32 mouse cellular contexts compared by ENCODE assay signal in genomic region chr4:118198606-118199005, GRCm38 (mm10). TPM values are rescaled to one million over a fixed set of nuclear protein-coding genes. Genes with fewer than 3 reads are reported as not detected.
DNase-seq lines count a peak whose midpoint lies in the region; ATAC-seq and TF ChIP-seq lines count a peak whose summit lies in the region.
"Had no signal": no experiment of that assay in that cellular context is flagged by ENCODE, and none has a peak within 500 bp of the region (broad histone marks: within the 10 kb centered on the region; RNA-seq: fewer than 3 reads in every experiment).

No protein-coding gene starts in this region.

- H3K27me3 ChIP-seq in liver, postnatal 0 days (ENCODE audit: insufficient read depth, low read length), result no peaks in the 10 kb centered on the region
- H3K27me3 ChIP-seq in liver, embryonic 12.5 days (replicated peaks), result 0 out of 2 replicates have a peak, but pooled peaks cover 4% of the 10 kb centered on the region
- H3K27me3 ChIP-seq in ES-Bruce4 (ENCODE audit: control insufficient read depth, insufficient read depth, low read length, poor library complexity, severe bottlenecking), result no peaks in the 10 kb centered on the region
- H3K27me3 ChIP-seq in embryonic facial prominence, embryonic 14.5 days (replicated peaks; ENCODE audit: control insufficient read depth, insufficient read depth, low read length), result no peaks in the 10 kb centered on the region
- no peaks in the 10 kb centered on the region for H3K27me3 ChIP-seq in forebrain, embryonic 13.5 days
- H3K27me3 ChIP-seq: forebrain, embryonic 15.5 days; hindbrain, embryonic 12.5 days; intestine, embryonic 15.5 days; liver, embryonic 13.5 days; neural tube, embryonic 13.5 days; Patski had no signal

- TF ChIP-seq POLR2A in ES-Bruce4 (IDR thresholded peaks at IDR 0.05; ENCODE audit: insufficient read depth, low read length), result no peak

- H3K4me2 ChIP-seq in liver, postnatal 0 days (ENCODE audit: low read depth, low read length), result no peak overlapping the region
- H3K4me2 ChIP-seq in liver, embryonic 12.5 days, result no peak overlapping the region
- H3K4me2 ChIP-seq in embryonic facial prominence, embryonic 14.5 days (ENCODE audit: low read depth, low read length), result no peak overlapping the region
- no peak overlapping the region for H3K4me2 ChIP-seq in forebrain, embryonic 13.5 days
- H3K4me2 ChIP-seq: forebrain, embryonic 15.5 days; heart, embryonic 11.5 days; hindbrain, embryonic 12.5 days; intestine, embryonic 15.5 days; liver, embryonic 13.5 days; neural tube, embryonic 13.5 days had no signal

- no peak overlapping the region for H3K9ac ChIP-seq in liver, postnatal 0 days (replicated peaks)
- H3K9ac ChIP-seq in liver, embryonic 12.5 days, result no peak overlapping the region
- no peak overlapping the region for H3K9ac ChIP-seq in ES-Bruce4 (ENCODE audit: low read depth, poor library complexity, severe bottlenecking)
- H3K9ac ChIP-seq in embryonic facial prominence, embryonic 14.5 days (ENCODE audit: low read depth, low read length), result no peak overlapping the region
- H3K9ac ChIP-seq in forebrain, embryonic 13.5 days, result no peak overlapping the region
- H3K9ac ChIP-seq: forebrain, embryonic 15.5 days; hindbrain, embryonic 12.5 days; intestine, embryonic 15.5 days; liver, embryonic 13.5 days; neural tube, embryonic 13.5 days had no signal

- TF ChIP-seq CTCF in liver, postnatal 0 days (IDR thresholded peaks at IDR 0.05; ENCODE audit: low read depth), result no peak
- TF ChIP-seq CTCF in ES-Bruce4 (IDR thresholded peaks at IDR 0.05; ENCODE audit: low read depth, low read length), result no peak

- H3K36me3 ChIP-seq in liver, postnatal 0 days (replicated peaks; ENCODE audit: insufficient read depth, low read length), result no peaks in the 10 kb centered on the region
- H3K36me3 ChIP-seq in liver, embryonic 12.5 days, result no peaks in the 10 kb centered on the region
- no peaks in the 10 kb centered on the region for H3K36me3 ChIP-seq in ES-Bruce4 (ENCODE audit: control insufficient read depth, insufficient read depth, low read length, poor library complexity, severe bottlenecking)
- H3K36me3 ChIP-seq in embryonic facial prominence, embryonic 14.5 days (ENCODE audit: control insufficient read depth, insufficient read depth, low read length), result no peaks in the 10 kb centered on the region
- H3K36me3 ChIP-seq in forebrain, embryonic 13.5 days (ENCODE audit: poor library complexity, severe bottlenecking), result no peaks in the 10 kb centered on the region
- H3K36me3 ChIP-seq: forebrain, embryonic 15.5 days; G1E; hindbrain, embryonic 12.5 days; intestine, embryonic 15.5 days; liver, embryonic 13.5 days; neural tube, embryonic 13.5 days had no signal

- no peak for ATAC-seq in liver, postnatal 0 days
- no peak for ATAC-seq in liver, embryonic 12.5 days
- ATAC-seq in embryonic facial prominence, embryonic 14.5 days (ENCODE audit: low read depth), result no peak
- no peak for ATAC-seq in megakaryocyte, adult 5-6 weeks (ENCODE audit: poor library complexity, severe bottlenecking)
- no peak for ATAC-seq in forebrain, embryonic 13.5 days
- ATAC-seq: activated CD4-positive, CD25-positive, alpha-beta regulatory T cell, adult 4 months; CD4-positive, CD25-positive, alpha-beta regulatory T cell, adult 4 months; forebrain, embryonic 15.5 days; hindbrain, postnatal 0 days; intestine, embryonic 15.5 days; midbrain, embryonic 16.5 days; Patski had no signal

- TF ChIP-seq EP300 in liver, postnatal 0 days (IDR thresholded peaks at IDR 0.05; ENCODE audit: low read depth), result no peak
- 0 out of 2 replicates have a peak, but pooled peaks have one; percentile 28 for TF ChIP-seq EP300 in ES-Bruce4 (IDR thresholded peaks at IDR 0.05; ENCODE audit: insufficient read depth, low read depth, low read length)

- H3K4me3 ChIP-seq in liver, postnatal 0 days (ENCODE audit: low read depth, low read length), result no peak overlapping the region
- H3K4me3 ChIP-seq in liver, embryonic 12.5 days, result no peak overlapping the region
- no peak overlapping the region for H3K4me3 ChIP-seq in ES-Bruce4 (ENCODE audit: low read depth, low read length)
- H3K4me3 ChIP-seq in embryonic facial prominence, embryonic 14.5 days (ENCODE audit: low read depth, low read length), result no peak overlapping the region
- no peak overlapping the region for H3K4me3 ChIP-seq in forebrain, embryonic 13.5 days
- H3K4me3 ChIP-seq: forebrain, embryonic 15.5 days; hindbrain, embryonic 12.5 days; intestine, embryonic 15.5 days; liver, embryonic 13.5 days; neural tube, embryonic 13.5 days had no signal

- no peaks in the 10 kb centered on the region for H3K4me1 ChIP-seq in liver, postnatal 0 days (ENCODE audit: insufficient read depth)
- no peaks in the 10 kb centered on the region for H3K4me1 ChIP-seq in liver, embryonic 12.5 days
- H3K4me1 ChIP-seq in ES-Bruce4 (ENCODE audit: control insufficient read depth, insufficient read depth, low read length), result peaks cover 2% of the 10 kb centered on the region
- H3K4me1 ChIP-seq in embryonic facial prominence, embryonic 14.5 days (ENCODE audit: control insufficient read depth, insufficient read depth, low read length), result no peaks in the 10 kb centered on the region
- no peaks in the 10 kb centered on the region; the same call in 1 of the 2 replicates for H3K4me1 ChIP-seq in forebrain, embryonic 13.5 days
- H3K4me1 ChIP-seq: forebrain, embryonic 15.5 days; intestine, embryonic 15.5 days; liver, embryonic 13.5 days; neural tube, embryonic 13.5 days had no signal

- 78% methylated on average over 3 of the region's 3 CpGs for WGBS in liver, postnatal 0 days (ENCODE audit: insufficient replicate concordance)
- WGBS in liver, embryonic 12.5 days (ENCODE audit: insufficient replicate concordance), result 76% methylated on average over 3 of the region's 3 CpGs
- 20% methylated on average over 3 of the region's 3 CpGs for WGBS in embryonic facial prominence, embryonic 14.5 days
- 80% methylated on average over 3 of the region's 3 CpGs for WGBS in forebrain, embryonic 13.5 days

- 0 out of 2 replicates have a peak overlapping the region, but pooled peaks have one; percentile 6 for H3K27ac ChIP-seq in liver, postnatal 0 days (ENCODE audit: low read depth)
- no peak overlapping the region for H3K27ac ChIP-seq in liver, embryonic 12.5 days
- H3K27ac ChIP-seq in ES-Bruce4 (ENCODE audit: insufficient read depth, low read length), result no peak overlapping the region
- H3K27ac ChIP-seq in embryonic facial prominence, embryonic 14.5 days (replicated peaks; ENCODE audit: low read depth, low read length), result no peak overlapping the region
- no peak overlapping the region for H3K27ac ChIP-seq in forebrain, embryonic 13.5 days
- H3K27ac ChIP-seq: forebrain, embryonic 15.5 days; hindbrain, embryonic 12.5 days; hindbrain, postnatal 0 days; intestine, embryonic 15.5 days; kidney, postnatal 0 days; liver, embryonic 13.5 days; neural tube, embryonic 13.5 days had no signal

- no peak for DNase-seq in liver, postnatal 0 days
- DNase-seq in R1 (ENCODE audit: low read depth, low spot score), result peak; percentile 94
- peak; percentile 20 for DNase-seq in embryonic facial prominence, embryonic 14.5 days (ENCODE audit: low spot score)
- DNase-seq in retina, embryonic 14.5 days (ENCODE audit: low spot score), result no peak
- DNase-seq: adrenal gland, adult 2 months; cerebellum, adult 8-10 months; cerebellum, postnatal 25 days; gastrocnemius, postnatal 25 days; heart, adult 18-20 months; heart, postnatal 36 days; kidney, adult 8-10 months; kidney, postnatal 4 days; left cerebral cortex, postnatal 4 days; liver, embryonic 13.5 days; lung, adult 2 months; thymus, postnatal 14 days had no signal

- no peaks in the 10 kb centered on the region for H3K9me3 ChIP-seq in liver, postnatal 0 days (ENCODE audit: low read length)
- no peaks in the 10 kb centered on the region for H3K9me3 ChIP-seq in liver, embryonic 12.5 days (replicated peaks)
- H3K9me3 ChIP-seq in ES-Bruce4 (replicated peaks; ENCODE audit: control insufficient read depth, insufficient read depth, low read length, poor library complexity, severe bottlenecking), result no peaks in the 10 kb centered on the region
- no peaks in the 10 kb centered on the region for H3K9me3 ChIP-seq in embryonic facial prominence, embryonic 14.5 days (ENCODE audit: control insufficient read depth, low read length)
- no peaks in the 10 kb centered on the region for H3K9me3 ChIP-seq in forebrain, embryonic 13.5 days (replicated peaks)
- H3K9me3 ChIP-seq: forebrain, embryonic 15.5 days; G1E; hindbrain, embryonic 12.5 days; intestine, embryonic 15.5 days; liver, embryonic 13.5 days; neural tube, embryonic 13.5 days had no signal

RNA-seq across cellular contexts. Expression of gene Kdm4a, which starts 18.8 kb away (rescaled TPM):
- 7.0 and 7.2 TPM in 2 replicates for polyA plus RNA-seq in liver, postnatal 0 days (2015; fragmentation: Nextera tagmentation; extraction: Ambion mirVana)
- polyA plus RNA-seq in liver, embryonic 12.5 days (2016; fragmentation: Nextera tagmentation; extraction: Ambion mirVana), result 11.2 and 12.8 TPM in 2 replicates
- 37.2 and 41.8 TPM in 2 replicates for polyA plus RNA-seq in ES-Bruce4 (2011; ENCODE audit: insufficient read depth, insufficient read length, low read depth, missing spikeins)
- polyA plus RNA-seq in embryonic facial prominence, embryonic 14.5 days (2014; fragmentation: Nextera tagmentation; extraction: Ambion mirVana), result 35.1 and 39.1 TPM in 2 replicates
- 11.0 and 14.2 TPM in 2 replicates for total RNA-seq in megakaryocyte, adult 5-6 weeks (2015)
- 29.1 and 34.3 TPM in 2 replicates for total RNA-seq in megakaryocyte, adult 5-6 weeks (2017)
- 57.7 and 58.7 TPM in 2 replicates for polyA plus RNA-seq in forebrain, embryonic 13.5 days (2015; fragmentation: Nextera tagmentation; extraction: Ambion mirVana)

Comparison
In these comparisons a context has a peak if more than half of its experiments do, and no peak if none do; other contexts are left out.
1. DNase-seq: peak in R1 (single experiment) and embryonic facial prominence, embryonic 14.5 days (single experiment); none in liver, postnatal 0 days (single experiment) and retina, embryonic 14.5 days (single experiment).